Mouse (Mus musculus): ENCODE results near the gene Atf6.

Gene Atf6

DNA sequence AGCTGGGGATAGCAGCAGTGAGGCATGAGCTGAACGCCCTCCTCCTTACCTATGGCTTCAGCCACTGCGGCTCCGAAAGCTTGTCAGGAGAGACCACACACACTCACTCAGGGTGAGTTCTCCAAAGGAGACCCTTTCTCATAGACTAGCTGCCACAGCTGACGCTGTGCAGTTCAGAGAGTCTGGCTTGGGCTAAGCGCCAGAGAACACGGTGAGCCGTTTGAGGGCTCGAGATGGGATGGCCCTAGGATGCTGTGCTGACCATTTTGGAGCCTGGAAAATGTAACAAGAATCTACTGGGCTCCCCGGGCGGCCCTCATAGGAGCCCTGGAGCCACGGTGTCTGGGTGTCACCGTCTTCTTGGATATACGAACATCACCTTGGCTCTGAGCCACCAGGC lies 208.3 kb downstream of the Atf6 start:
- no peak for DNase-seq (ENCODE audit: low spot score in 2 of 2)

DNA sequence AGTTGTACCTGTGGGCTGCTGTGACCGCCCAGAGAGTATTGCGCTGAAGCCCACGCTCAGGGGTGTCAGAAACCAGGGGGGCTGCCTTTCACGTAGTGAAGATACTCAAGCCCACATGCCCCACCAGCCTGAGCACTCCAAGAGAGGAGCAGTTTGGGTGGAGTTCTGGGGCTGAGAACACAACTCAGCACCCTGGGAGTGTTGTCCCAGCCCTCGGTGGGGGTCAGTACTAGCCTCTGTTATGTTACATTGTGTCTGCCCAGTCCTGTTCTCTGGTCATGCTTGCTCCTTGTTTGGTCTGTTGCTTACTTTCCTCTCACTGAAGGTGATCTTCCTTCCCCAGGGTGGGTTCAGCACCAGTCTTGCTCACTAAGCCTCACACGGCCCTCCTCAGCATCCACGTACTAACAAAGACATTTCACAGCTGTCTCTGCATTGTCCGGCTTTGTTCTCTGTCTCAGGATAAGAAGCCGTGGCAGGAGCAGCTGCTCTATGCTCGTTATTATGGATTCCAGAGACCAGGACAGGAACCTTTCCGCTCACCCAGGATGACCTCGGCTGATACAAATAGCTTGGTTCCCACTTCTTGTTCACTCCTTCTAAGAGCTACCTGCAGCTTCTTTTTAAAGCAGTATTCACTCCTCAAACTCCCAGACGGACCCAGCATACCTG lies 209.8 kb downstream of the Atf6 start:
- no peak for DNase-seq (ENCODE audit: low spot score in 2 of 2)

- no peak for DNase-seq (ENCODE audit: low spot score in 2 of 2)
These were observed 210.4 kb downstream of the Atf6 start for GRCm38 (mm10) chr1:170657228-170657521.

GRCm38 (mm10) chr1:170656518-170657227 lies 210.9 kb downstream of the Atf6 start:
- DNase-seq (ENCODE audit: low spot score in 2 of 2), result no peak

- DNase-seq (ENCODE audit: low spot score in 2 of 2), result no peak
These were observed 212.2 kb downstream of the Atf6 start for GRCm38 (mm10) chr1:170655280-170655917.

All from spleen, postnatal 10 days (tissue).